Mouse (Mus musculus) intestine, embryonic 15.5 days (tissue): Measurements from ENCODE around the gene Fam196a. TPM values are rescaled to one million over a fixed set of nuclear protein-coding genes. Genes with fewer than 3 reads are reported as not detected.

Experiments
- ATAC-seq: fragments of 200-750 bp; cut with Nextera tagmentation; 2 replicates; pipeline ENCODE4 v1.8.0; 2017; ENCODE audit warnings: moderate TSS enrichment, moderate library complexity
- H3K27ac ChIP-seq: fragments of 300-500 bp; sonication (generic); 2 replicates; pipeline ENCODE4 v1.5.1; 2015; ENCODE audit warnings: mild to moderate bottlenecking, inconsistent platforms
- H3K27me3 ChIP-seq: fragments of 300-500 bp; sonication (generic); replicated peaks from 2 replicates; pipeline ENCODE4 v1.6.1; 2015; ENCODE audit warnings: inconsistent platforms
- H3K36me3 ChIP-seq: fragments of 300-500 bp; sonication (generic); 2 replicates; pipeline ENCODE4 v1.6.1; 2015; ENCODE audit warnings: inconsistent platforms
- H3K4me1 ChIP-seq: fragments of 300-500 bp; sonication (generic); replicated peaks from 2 replicates; pipeline ENCODE4 v1.6.1; 2015; ENCODE audit warnings: inconsistent platforms
- H3K4me2 ChIP-seq: fragments of 300-500 bp; sonication (generic); replicated peaks from 2 replicates; pipeline ENCODE4 v1.6.1; 2015; ENCODE audit warnings: mild to moderate bottlenecking, inconsistent platforms
- H3K4me3 ChIP-seq: fragments of 300-500 bp; sonication (generic); replicated peaks from 2 replicates; pipeline ENCODE4 v1.5.1; 2015; ENCODE audit warnings: inconsistent platforms
- H3K9ac ChIP-seq: fragments of 300-500 bp; sonication (generic); 2 replicates; pipeline ENCODE4 v1.6.1; 2015; ENCODE audit warnings: inconsistent platforms
- H3K9me3 ChIP-seq: fragments of 300-500 bp; sonication (generic); 2 replicates; pipeline ENCODE4 v1.6.1; 2016; ENCODE audit warnings: inconsistent platforms
- WGBS: fragments of 180-500 bp; shearing (Covaris S2); methylation state at CpG from one replicate; pipeline ENCODE4 v1.1.7; 2015; 5-methylcytosine and 5-hydroxymethylcytosine counted together
- polyA plus RNA-seq: library from polyadenylated mRNA; unstranded; fragments of >200 nt; fragmentation: Nextera tagmentation; extraction: Ambion mirVana; gene quantifications from 2 replicates; pipeline ENCODE4 v1.2.1, GENCODE M21; 2015

Gene Fam196a
- polyA plus RNA-seq, 1 experiment from 2014 or later, result 1.5 TPM

- no peaks in the 10 kb centered on the region for H3K27me3 ChIP-seq
- H3K27ac ChIP-seq, result no peak overlapping the region
- no peak overlapping the region for H3K9ac ChIP-seq
- H3K4me2 ChIP-seq, result no peak overlapping the region
- H3K9me3 ChIP-seq, result no peaks in the 10 kb centered on the region
- WGBS, result 78% methylated on average over 2 of the region's 2 CpGs
- H3K4me1 ChIP-seq, result no peaks in the 10 kb centered on the region
- ATAC-seq, result no peak
- H3K4me3 ChIP-seq, result no peak overlapping the region
- H3K36me3 ChIP-seq, result no peaks in the 10 kb centered on the region
Measured at GRCm38 (mm10) chr7:134894604-134895003, 43.6 kb downstream of the Fam196a start.

DNA sequence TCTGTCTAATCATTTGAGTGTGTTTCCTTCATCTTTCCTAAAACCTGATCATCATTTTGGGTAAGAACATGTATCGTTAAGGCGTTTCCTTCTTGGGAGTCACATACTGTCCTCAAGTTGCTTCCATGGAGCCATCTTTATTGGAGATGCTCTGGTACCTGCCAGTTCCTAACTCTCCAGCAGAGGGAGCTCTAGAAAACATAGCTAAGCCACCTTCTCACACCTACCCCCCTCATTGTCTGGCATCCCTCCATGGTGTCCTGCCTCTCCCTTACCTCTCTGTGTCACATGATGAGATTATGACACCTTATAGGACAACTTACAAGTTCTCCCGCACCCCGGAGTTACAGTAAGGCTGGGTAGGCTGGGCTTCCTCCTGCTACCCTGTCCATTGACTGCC lies 45.3 kb downstream of the Fam196a start:
- no peak overlapping the region for H3K27ac ChIP-seq
- no peaks in the 10 kb centered on the region for H3K27me3 ChIP-seq
- no peak for ATAC-seq
- H3K36me3 ChIP-seq, result no peaks in the 10 kb centered on the region
- H3K9ac ChIP-seq, result no peak overlapping the region
- H3K4me3 ChIP-seq, result no peak overlapping the region
- H3K4me1 ChIP-seq, result no peaks in the 10 kb centered on the region
- no peak overlapping the region for H3K4me2 ChIP-seq
- 85% methylated on average over 4 of the region's 4 CpGs for WGBS
- no peaks in the 10 kb centered on the region for H3K9me3 ChIP-seq

DNA sequence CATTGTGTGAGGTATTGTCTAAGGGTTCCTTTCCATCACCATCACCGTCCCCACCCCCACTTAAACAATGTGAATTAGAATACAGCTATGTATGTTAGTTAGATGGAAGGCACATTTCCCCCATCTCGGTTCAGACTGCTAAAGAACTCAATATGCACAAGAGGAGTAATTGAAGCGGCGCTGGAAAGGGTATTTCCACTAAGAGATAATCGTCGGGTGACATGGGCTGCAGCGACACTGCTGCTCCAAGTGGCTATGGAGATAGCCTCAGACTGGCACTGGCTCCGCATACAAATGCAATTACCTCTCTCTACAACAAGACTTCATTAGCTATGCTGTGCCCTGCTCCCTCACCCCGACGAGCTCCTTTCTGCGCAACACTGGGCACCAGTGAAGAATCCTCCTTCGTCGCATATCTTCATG lies 45.8 kb downstream of the Fam196a start:
- H3K4me3 ChIP-seq, result no peak overlapping the region
- no peaks in the 10 kb centered on the region for H3K9me3 ChIP-seq
- WGBS, result 93% methylated on average over 13 of the region's 13 CpGs
- ATAC-seq, result no peak
- no peaks in the 10 kb centered on the region for H3K36me3 ChIP-seq
- no peaks in the 10 kb centered on the region for H3K4me1 ChIP-seq
- no peak overlapping the region for H3K4me2 ChIP-seq
- H3K27ac ChIP-seq, result no peak overlapping the region
- no peaks in the 10 kb centered on the region for H3K27me3 ChIP-seq
- H3K9ac ChIP-seq, result no peak overlapping the region

DNA sequence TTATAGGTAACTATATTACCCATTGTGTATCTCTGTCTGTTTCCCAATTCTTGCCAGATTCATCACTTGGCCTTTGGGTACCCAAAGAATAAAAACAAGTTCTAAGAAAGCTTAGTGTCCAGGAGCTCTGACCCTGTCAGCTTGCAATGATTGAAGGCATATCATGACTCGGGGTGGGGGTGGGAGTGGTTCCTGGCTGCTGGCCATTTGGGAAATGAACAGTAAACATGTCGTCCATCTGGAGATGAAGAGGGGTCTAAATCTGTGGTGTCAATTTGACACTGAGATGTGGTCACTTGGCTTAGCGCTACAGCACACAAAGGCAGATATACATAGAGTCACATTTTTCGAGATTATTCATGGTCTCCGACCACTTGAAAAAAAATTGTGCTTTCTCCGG lies 54.7 kb downstream of the Fam196a start:
- H3K4me1 ChIP-seq, result no peaks in the 10 kb centered on the region
- H3K4me3 ChIP-seq, result no peak overlapping the region
- WGBS, result 63% methylated on average over 6 of the region's 6 CpGs
- H3K36me3 ChIP-seq, result no peaks in the 10 kb centered on the region
- no peak overlapping the region for H3K4me2 ChIP-seq
- H3K9me3 ChIP-seq, result no peaks in the 10 kb centered on the region
- no peak overlapping the region for H3K9ac ChIP-seq
- no peak overlapping the region for H3K27ac ChIP-seq
- ATAC-seq, result no peak
- no peaks in the 10 kb centered on the region for H3K27me3 ChIP-seq

GRCm38 (mm10) chr7:134880431-134880830 lies 57.8 kb downstream of the Fam196a start:
- Histone ChIP-seq H3K4me3 (no peak overlapping the region), H3K4me1 (no peaks in the 10 kb centered on the region), H3K27me3 (no peaks in the 10 kb centered on the region), H3K9ac (no peak overlapping the region), H3K9me3 (no peaks in the 10 kb centered on the region), H3K36me3 (peaks cover 7% of the 10 kb centered on the region; the same call in 1 of the 2 replicates), H3K4me2 (no peak overlapping the region), H3K27ac (no peak overlapping the region)
- ATAC-seq, result no peak
- 75% methylated on average over 6 of the region's 6 CpGs for WGBS

GRCm38 (mm10) chr7:134878985-134879384 lies 59.2 kb downstream of the Fam196a start:
- no peak overlapping the region for H3K27ac ChIP-seq
- no peak for ATAC-seq
- peaks cover 7% of the 10 kb centered on the region; the same call in 1 of the 2 replicates for H3K36me3 ChIP-seq
- WGBS, result 88% methylated on average over 6 of the region's 6 CpGs
- H3K4me1 ChIP-seq, result no peaks in the 10 kb centered on the region
- H3K4me3 ChIP-seq, result no peak overlapping the region
- H3K27me3 ChIP-seq, result no peaks in the 10 kb centered on the region
- H3K9me3 ChIP-seq, result no peaks in the 10 kb centered on the region
- H3K4me2 ChIP-seq, result no peak overlapping the region
- H3K9ac ChIP-seq, result no peak overlapping the region

GRCm38 (mm10) chr7:134872981-134873380 lies 65.2 kb downstream of the Fam196a start:
- Histone ChIP-seq H3K4me1 (no peaks in the 10 kb centered on the region), H3K9ac (no peak overlapping the region), H3K4me2 (no peak overlapping the region), H3K27me3 (no peaks in the 10 kb centered on the region), H3K27ac (no peak overlapping the region), H3K4me3 (no peak overlapping the region), H3K9me3 (no peaks in the 10 kb centered on the region), H3K36me3 (peaks cover 7% of the 10 kb centered on the region; the same call in 1 of the 2 replicates)
- WGBS, result 91% methylated on average over 7 of the region's 7 CpGs
- no peak for ATAC-seq

GRCm38 (mm10) chr7:134872511-134872910 lies 65.7 kb downstream of the Fam196a start:
- Histone ChIP-seq H3K27ac (no peak overlapping the region), H3K4me1 (no peaks in the 10 kb centered on the region), H3K4me2 (no peak overlapping the region), H3K9ac (no peak overlapping the region), H3K36me3 (peaks cover 2% of the 10 kb centered on the region; the same call in 1 of the 2 replicates), H3K27me3 (no peaks in the 10 kb centered on the region), H3K4me3 (no peak overlapping the region), H3K9me3 (no peaks in the 10 kb centered on the region)
- WGBS, result 68% methylated on average over 3 of the region's 3 CpGs
- ATAC-seq, result no peak

- Histone ChIP-seq H3K4me1 (no peaks in the 10 kb centered on the region), H3K36me3 (peaks cover 2% of the 10 kb centered on the region; the same call in 1 of the 2 replicates), H3K9ac (no peak overlapping the region), H3K9me3 (no peaks in the 10 kb centered on the region), H3K27ac (no peak overlapping the region), H3K27me3 (no peaks in the 10 kb centered on the region), H3K4me3 (no peak overlapping the region), H3K4me2 (no peak overlapping the region)
- WGBS, result 68% methylated on average over 2 of the region's 2 CpGs
- ATAC-seq, result no peak
Measured at GRCm38 (mm10) chr7:134864175-134864574, 74.1 kb downstream of the Fam196a start.

DNA sequence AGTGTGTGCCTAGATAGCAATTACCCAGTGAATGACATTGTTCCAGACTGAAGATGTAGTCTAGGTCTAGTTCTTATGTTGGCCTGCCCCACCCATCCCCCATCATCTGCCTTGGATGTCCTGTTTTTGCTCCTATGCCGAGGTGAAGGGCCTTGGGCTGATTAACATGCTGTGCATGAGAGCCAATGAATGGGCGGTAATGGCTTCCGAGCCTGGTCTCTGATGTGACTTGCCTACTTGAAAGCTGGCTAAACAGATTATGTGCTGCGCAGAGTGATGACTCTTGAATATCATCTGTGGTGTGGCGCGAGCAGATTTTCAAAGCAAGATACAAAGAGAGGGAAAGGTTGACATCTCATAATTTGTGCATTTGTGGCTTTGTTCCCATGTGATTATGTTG lies 76.2 kb downstream of the Fam196a start:
- Histone ChIP-seq H3K27ac (no peak overlapping the region), H3K36me3 (peaks cover 2% of the 10 kb centered on the region; the same call in 1 of the 2 replicates), H3K4me3 (no peak overlapping the region), H3K9ac (no peak overlapping the region), H3K9me3 (no peaks in the 10 kb centered on the region), H3K4me1 (no peaks in the 10 kb centered on the region), H3K27me3 (no peaks in the 10 kb centered on the region), H3K4me2 (no peak overlapping the region)
- ATAC-seq, result no peak
- 89% methylated on average over 6 of the region's 6 CpGs for WGBS

GRCm38 (mm10) chr7:134842751-134843150 lies 95.5 kb downstream of the Fam196a start:
- no peak for ATAC-seq
- Histone ChIP-seq H3K36me3 (no peaks in the 10 kb centered on the region), H3K9ac (no peak overlapping the region), H3K4me2 (no peak overlapping the region), H3K4me3 (no peak overlapping the region), H3K27me3 (no peaks in the 10 kb centered on the region), H3K4me1 (no peaks in the 10 kb centered on the region), H3K9me3 (no peaks in the 10 kb centered on the region), H3K27ac (no peak overlapping the region)
- 86% methylated on average over 4 of the region's 4 CpGs for WGBS

- Histone ChIP-seq H3K9me3 (no peaks in the 10 kb centered on the region), H3K4me1 (no peaks in the 10 kb centered on the region), H3K4me2 (no peak overlapping the region), H3K27ac (no peak overlapping the region), H3K36me3 (no peaks in the 10 kb centered on the region), H3K4me3 (no peak overlapping the region), H3K9ac (no peak overlapping the region), H3K27me3 (no peaks in the 10 kb centered on the region)
- 98% methylated on average over 2 of the region's 2 CpGs for WGBS
- ATAC-seq, result no peak
Measured at GRCm38 (mm10) chr7:134840066-134840465, 98.2 kb downstream of the Fam196a start.
